Mouse (Mus musculus): ENCODE measurements around the gene Bag3. TPM values are rescaled to one million over a fixed set of nuclear protein-coding genes. Genes with fewer than 3 reads are reported as not detected.
A peak's percentile ranks its signal among the peaks of the same experiment; 100 is the strongest.

Bag3 gene
- polyA plus RNA-seq, 1 experiment from 2014 or later: 26.9 TPM

DNA sequence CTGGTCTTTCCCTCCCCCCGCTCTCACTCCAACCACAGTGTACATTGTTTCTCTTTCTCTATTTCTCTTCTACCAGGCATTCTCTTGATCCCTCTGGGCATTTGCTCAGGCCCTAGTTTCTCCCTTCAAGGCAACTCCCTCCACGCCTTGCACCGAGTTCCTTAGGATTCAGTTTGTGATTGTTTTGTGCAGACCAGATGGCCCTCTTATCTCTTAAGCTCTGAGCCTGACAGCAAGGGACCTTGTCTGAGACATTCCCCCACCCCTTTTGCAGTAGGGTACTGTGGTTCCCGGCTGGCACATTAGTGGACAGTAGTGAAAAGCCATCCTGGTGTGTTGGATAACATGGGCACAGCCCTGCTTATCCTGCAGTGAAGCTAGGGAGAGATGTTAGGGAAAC, 19.1 kb downstream of the Bag3 start:
- no peak for ATAC-seq (ENCODE audit: insufficient number of reproducible peaks, insufficient read depth, low FRiP score, low read depth)
- 25% methylated on average over 4 of the region's 4 CpGs for WGBS

DNA sequence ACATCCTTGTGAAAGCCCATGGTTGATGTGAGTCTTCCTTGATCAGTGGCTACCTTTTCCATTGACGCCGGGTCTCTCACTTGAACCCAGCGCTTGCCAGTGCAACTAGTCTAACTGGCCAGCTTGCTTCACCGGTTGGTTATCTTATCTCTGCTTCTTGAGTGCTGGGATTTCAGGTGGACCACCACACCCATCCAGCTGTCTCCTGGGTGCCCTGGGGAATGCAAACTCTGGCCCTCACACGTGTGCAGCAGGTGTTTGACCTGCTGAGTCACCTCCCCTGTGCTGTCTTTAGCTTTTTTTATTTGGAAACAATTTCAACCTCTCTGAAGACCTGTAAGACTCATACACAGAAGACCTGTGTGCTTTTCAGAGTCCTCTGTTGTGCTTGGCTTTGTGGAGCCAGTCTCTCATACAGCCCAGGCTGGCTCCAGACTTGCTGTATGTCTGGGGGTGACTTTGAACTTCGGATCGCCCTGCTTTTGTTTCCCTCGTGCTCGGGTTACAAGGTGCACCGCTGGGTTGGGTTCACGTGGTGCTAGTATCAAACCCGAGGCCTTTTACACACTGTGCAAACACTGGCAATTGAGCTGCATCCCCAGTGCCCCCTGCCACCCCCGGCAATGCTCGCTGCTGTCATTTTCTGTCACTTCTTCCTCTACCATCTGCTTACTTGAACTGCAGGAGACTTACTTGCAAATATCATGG, 19.9 kb downstream of the Bag3 start:
- Histone ChIP-seq H3K9ac (ENCODE audit: low read length) (no peak overlapping the region; the same call in 1 of the 2 replicates), H3K4me2 (ENCODE audit: low read length) (no peak overlapping the region), H3K9me3 (ENCODE audit: control insufficient read depth, low read length) (no peaks in the 10 kb centered on the region), H3K4me1 (ENCODE audit: control insufficient read depth in 2 of 2, insufficient read depth in 2 of 2, low read length in 2 of 2) (peaks cover 45 to 60% of the 10 kb centered on the region in 2 experiments), H3K27ac (replicated peaks in 1 of 2; ENCODE audit: control insufficient read depth in 1 of 2, insufficient read depth in 1 of 2, low read depth in 2 of 2, low read length in 2 of 2) (peak overlapping the region in 1 of 2 experiments; percentile 63; a peak in 2 of 4 replicates), H3K27me3 (ENCODE audit: control insufficient read depth, insufficient read depth, low read length) (no peaks in the 10 kb centered on the region), H3K36me3 (ENCODE audit: control insufficient read depth, insufficient read depth, low read length) (peaks cover 83% of the 10 kb centered on the region), H3K4me3 (ENCODE audit: control insufficient read depth in 1 of 2, insufficient read depth in 1 of 2, low read depth in 1 of 2, low read length in 2 of 2) (no peak overlapping the region)
- ATAC-seq (ENCODE audit: insufficient number of reproducible peaks, insufficient read depth, low FRiP score, low read depth): no peak
- WGBS: 64% methylated on average over 14 of the region's 14 CpGs

More for the DNA sequence above, 19.1 kb downstream of the Bag3 start:
- H3K27me3 ChIP-seq (ENCODE audit: control insufficient read depth, insufficient read depth, low read length): no peaks in the 10 kb centered on the region
- peaks cover 75% of the 10 kb centered on the region for H3K36me3 ChIP-seq (ENCODE audit: control insufficient read depth, insufficient read depth, low read length)
- no peak overlapping the region for H3K4me3 ChIP-seq (ENCODE audit: control insufficient read depth in 1 of 2, insufficient read depth in 1 of 2, low read depth in 1 of 2, low read length in 2 of 2)
- H3K27ac ChIP-seq (replicated peaks in 1 of 2; ENCODE audit: control insufficient read depth in 1 of 2, insufficient read depth in 1 of 2, low read depth in 2 of 2, low read length in 2 of 2): peak overlapping the region; percentile 4 to 63; a peak in 1 of 4 replicates
- H3K9me3 ChIP-seq (ENCODE audit: control insufficient read depth, low read length): no peaks in the 10 kb centered on the region
- H3K4me1 ChIP-seq (ENCODE audit: control insufficient read depth in 2 of 2, insufficient read depth in 2 of 2, low read length in 2 of 2): peaks cover 53 to 68% of the 10 kb centered on the region in 2 experiments
- peak overlapping the region; percentile 21; the same call in 1 of the 2 replicates for H3K9ac ChIP-seq (ENCODE audit: low read length)
- H3K4me2 ChIP-seq (ENCODE audit: low read length): no peak overlapping the region

DNA sequence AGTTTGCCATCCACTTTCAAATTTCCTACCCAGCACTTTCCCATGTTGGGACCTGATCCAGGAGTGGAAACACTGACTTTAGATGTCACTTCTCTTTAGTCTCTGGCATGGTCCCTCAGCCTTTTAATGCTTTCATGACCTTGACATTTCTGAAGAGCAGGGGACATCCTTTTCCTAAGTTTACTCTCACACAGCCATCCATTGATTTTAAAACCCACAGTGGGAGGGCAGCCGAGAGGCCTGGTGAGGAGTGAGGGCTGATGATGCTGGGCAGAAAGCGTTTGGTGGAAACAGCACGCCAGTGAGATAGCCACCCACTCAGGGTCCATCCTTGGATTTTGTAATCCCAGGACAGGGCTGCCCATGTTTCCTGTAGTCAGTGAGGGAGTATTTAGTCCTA, 20.5 kb downstream of the Bag3 start:
- H3K4me2 ChIP-seq (ENCODE audit: low read length): no peak overlapping the region
- H3K9me3 ChIP-seq (ENCODE audit: control insufficient read depth, low read length): no peaks in the 10 kb centered on the region
- no peak overlapping the region for H3K9ac ChIP-seq (ENCODE audit: low read length)
- WGBS: 81% methylated on average over 3 of the region's 3 CpGs
- peaks cover 43 to 60% of the 10 kb centered on the region in 2 experiments for H3K4me1 ChIP-seq (ENCODE audit: control insufficient read depth in 2 of 2, insufficient read depth in 2 of 2, low read length in 2 of 2)
- no peak overlapping the region for H3K4me3 ChIP-seq (ENCODE audit: control insufficient read depth in 1 of 2, insufficient read depth in 1 of 2, low read depth in 1 of 2, low read length in 2 of 2)
- no peak for ATAC-seq (ENCODE audit: insufficient number of reproducible peaks, insufficient read depth, low FRiP score, low read depth)
- H3K27me3 ChIP-seq (ENCODE audit: control insufficient read depth, insufficient read depth, low read length): no peaks in the 10 kb centered on the region
- peaks cover 86% of the 10 kb centered on the region for H3K36me3 ChIP-seq (ENCODE audit: control insufficient read depth, insufficient read depth, low read length)
- 0 out of 4 replicates have a peak overlapping the region, but pooled peaks of 1 of the 2 experiments have one; percentile 0 for H3K27ac ChIP-seq (replicated peaks in 1 of 2; ENCODE audit: control insufficient read depth in 1 of 2, insufficient read depth in 1 of 2, low read depth in 2 of 2, low read length in 2 of 2)

DNA sequence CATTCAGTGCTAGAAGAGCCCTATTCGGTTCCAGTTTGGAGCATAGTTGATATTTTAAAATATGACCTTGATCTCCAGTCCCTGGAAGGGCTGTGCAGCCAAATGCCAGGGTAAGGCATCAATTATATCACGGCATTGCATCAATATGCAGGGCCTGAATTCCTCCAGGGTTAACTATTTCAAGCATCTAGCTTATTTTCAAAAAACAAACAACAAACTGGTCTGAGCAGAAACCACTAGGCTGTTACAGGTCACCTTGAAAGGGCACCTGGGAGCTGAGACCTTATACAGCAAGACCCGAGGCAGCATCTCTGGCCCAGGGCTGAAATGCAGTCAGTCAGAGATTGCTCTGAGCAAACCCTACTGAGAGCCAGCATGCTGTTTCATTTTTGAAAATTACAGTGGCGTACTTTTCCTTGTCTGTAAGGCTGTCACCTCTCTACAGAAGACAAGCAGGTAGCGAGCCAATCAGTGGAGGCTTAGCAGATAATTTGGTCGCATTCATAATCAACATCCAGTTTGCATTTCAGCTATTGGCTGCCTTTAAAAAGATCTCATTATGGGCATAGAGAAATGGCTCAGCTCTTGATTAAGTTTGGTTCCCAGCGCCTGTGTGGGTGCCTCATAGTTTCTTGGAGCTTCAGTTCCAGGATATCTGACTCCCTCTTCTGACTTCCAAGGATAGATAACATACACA, 21.3 kb downstream of the Bag3 start:
- Histone ChIP-seq H3K36me3 (ENCODE audit: control insufficient read depth, insufficient read depth, low read length) (peaks cover 86% of the 10 kb centered on the region), H3K27me3 (ENCODE audit: control insufficient read depth, insufficient read depth, low read length) (no peaks in the 10 kb centered on the region), H3K4me3 (ENCODE audit: control insufficient read depth in 1 of 2, insufficient read depth in 1 of 2, low read depth in 1 of 2, low read length in 2 of 2) (no peak overlapping the region), H3K9me3 (ENCODE audit: control insufficient read depth, low read length) (no peaks in the 10 kb centered on the region), H3K27ac (replicated peaks in 1 of 2; ENCODE audit: control insufficient read depth in 1 of 2, insufficient read depth in 1 of 2, low read depth in 2 of 2, low read length in 2 of 2) (0 out of 4 replicates have a peak overlapping the region, but pooled peaks of 1 of the 2 experiments have one; percentile 0), H3K4me1 (ENCODE audit: control insufficient read depth in 2 of 2, insufficient read depth in 2 of 2, low read length in 2 of 2) (peaks cover 43 to 60% of the 10 kb centered on the region in 2 experiments), H3K9ac (ENCODE audit: low read length) (no peak overlapping the region), H3K4me2 (ENCODE audit: low read length) (no peak overlapping the region)
- 84% methylated on average over 7 of the region's 7 CpGs for WGBS
- ATAC-seq (ENCODE audit: insufficient number of reproducible peaks, insufficient read depth, low FRiP score, low read depth): no peak

DNA sequence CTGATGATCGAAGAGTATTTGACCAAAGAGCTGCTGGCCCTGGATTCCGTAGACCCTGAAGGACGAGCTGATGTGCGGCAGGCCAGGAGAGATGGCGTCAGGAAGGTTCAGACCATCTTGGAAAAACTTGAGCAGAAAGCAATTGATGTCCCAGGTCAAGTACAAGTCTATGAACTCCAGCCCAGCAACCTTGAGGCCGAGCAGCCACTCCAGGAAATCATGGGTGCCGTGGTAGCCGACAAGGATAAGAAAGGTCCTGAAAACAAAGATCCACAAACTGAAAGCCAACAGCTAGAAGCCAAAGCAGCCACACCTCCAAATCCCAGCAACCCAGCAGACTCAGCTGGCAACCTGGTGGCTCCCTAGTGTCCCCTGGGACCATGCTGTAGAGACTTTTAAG, 22.6 kb downstream of the Bag3 start:
- peaks cover 75% of the 10 kb centered on the region for H3K36me3 ChIP-seq (ENCODE audit: control insufficient read depth, insufficient read depth, low read length)
- no peak overlapping the region for H3K27ac ChIP-seq (replicated peaks in 1 of 2; ENCODE audit: control insufficient read depth in 1 of 2, insufficient read depth in 1 of 2, low read depth in 2 of 2, low read length in 2 of 2)
- H3K9me3 ChIP-seq (ENCODE audit: control insufficient read depth, low read length): no peaks in the 10 kb centered on the region
- WGBS: 93% methylated on average over 8 of the region's 8 CpGs
- H3K4me2 ChIP-seq (ENCODE audit: low read length): no peak overlapping the region
- H3K4me3 ChIP-seq (ENCODE audit: control insufficient read depth in 1 of 2, insufficient read depth in 1 of 2, low read depth in 1 of 2, low read length in 2 of 2): no peak overlapping the region
- no peaks in the 10 kb centered on the region for H3K27me3 ChIP-seq (ENCODE audit: control insufficient read depth, insufficient read depth, low read length)
- ATAC-seq (ENCODE audit: insufficient number of reproducible peaks, insufficient read depth, low FRiP score, low read depth): no peak
- H3K4me1 ChIP-seq (ENCODE audit: control insufficient read depth in 2 of 2, insufficient read depth in 2 of 2, low read length in 2 of 2): peaks cover 37 to 57% of the 10 kb centered on the region in 2 experiments
- no peak overlapping the region for H3K9ac ChIP-seq (ENCODE audit: low read length)

DNA sequence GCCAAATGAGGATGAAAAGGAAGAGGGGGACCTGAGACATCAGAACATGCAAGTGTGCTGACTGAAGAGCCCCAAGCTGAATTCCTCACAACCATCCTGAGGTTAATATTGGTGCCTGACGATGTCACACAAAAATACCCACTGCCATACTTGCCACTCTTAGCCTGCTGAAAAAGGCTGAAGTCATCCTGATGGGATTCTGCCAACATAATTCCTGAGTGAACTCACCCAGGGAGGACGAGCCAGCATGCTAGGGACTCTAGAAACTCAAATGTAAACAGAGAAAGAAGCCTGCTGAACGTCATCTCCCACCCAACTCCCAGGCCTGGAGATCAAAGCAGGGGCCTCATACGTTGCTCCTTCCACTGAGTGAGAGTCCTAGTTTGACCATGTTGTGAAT, 25.7 kb downstream of the Bag3 start:
- Histone ChIP-seq H3K4me2 (ENCODE audit: low read length) (no peak overlapping the region), H3K36me3 (ENCODE audit: control insufficient read depth, insufficient read depth, low read length) (peaks cover 44% of the 10 kb centered on the region), H3K4me1 (ENCODE audit: control insufficient read depth in 2 of 2, insufficient read depth in 2 of 2, low read length in 2 of 2) (peaks cover 15 to 36% of the 10 kb centered on the region in 2 experiments), H3K27me3 (ENCODE audit: control insufficient read depth, insufficient read depth, low read length) (no peaks in the 10 kb centered on the region), H3K27ac (replicated peaks in 1 of 2; ENCODE audit: control insufficient read depth in 1 of 2, insufficient read depth in 1 of 2, low read depth in 2 of 2, low read length in 2 of 2) (peak overlapping the region; percentile 70 to 76), H3K9me3 (ENCODE audit: control insufficient read depth, low read length) (no peaks in the 10 kb centered on the region), H3K4me3 (ENCODE audit: control insufficient read depth in 1 of 2, insufficient read depth in 1 of 2, low read depth in 1 of 2, low read length in 2 of 2) (no peak overlapping the region), H3K9ac (ENCODE audit: low read length) (no peak overlapping the region)
- ATAC-seq (ENCODE audit: insufficient number of reproducible peaks, insufficient read depth, low FRiP score, low read depth): peak; percentile 49; the same call in 1 of the 2 replicates
- WGBS: 10% methylated on average over 4 of the region's 4 CpGs

DNA sequence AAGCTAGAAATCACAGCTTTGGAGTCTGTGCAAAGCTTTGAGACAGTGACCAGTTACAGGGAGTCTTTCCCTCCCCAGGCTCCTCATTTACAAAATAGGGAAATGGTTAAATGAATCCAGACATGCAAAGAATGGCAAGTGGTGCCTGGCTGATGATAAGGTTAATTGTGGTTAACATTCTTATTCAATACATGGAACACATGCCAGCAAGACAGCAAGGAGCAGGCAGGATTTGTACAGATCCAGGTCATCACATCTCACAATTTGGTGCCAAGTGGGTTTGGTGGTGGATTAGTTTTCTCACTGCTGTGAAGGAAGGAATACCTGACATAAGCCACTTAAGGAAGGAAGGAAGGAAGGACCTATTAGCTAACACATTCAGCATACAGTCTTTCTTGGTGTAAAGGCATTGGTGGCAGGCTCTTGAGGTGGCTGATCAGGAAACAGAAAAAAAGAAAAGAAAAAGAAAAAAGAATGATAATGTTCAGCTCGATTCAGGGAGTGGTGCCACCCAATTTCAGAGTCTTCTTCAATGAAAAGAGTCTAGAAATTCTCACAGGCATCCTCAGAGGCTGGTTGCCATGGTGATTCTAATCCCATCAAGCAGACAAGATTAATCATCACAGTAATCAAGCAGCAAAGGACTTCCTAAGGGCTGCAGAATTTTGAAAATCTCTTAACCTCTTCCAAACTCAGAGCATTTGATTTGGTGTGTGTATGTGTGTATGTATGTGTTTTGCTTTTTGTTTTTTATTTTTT, 27.1 kb downstream of the Bag3 start:
- Histone ChIP-seq H3K4me2 (ENCODE audit: low read length) (no peak overlapping the region), H3K9me3 (ENCODE audit: control insufficient read depth, low read length) (no peaks in the 10 kb centered on the region), H3K36me3 (ENCODE audit: control insufficient read depth, insufficient read depth, low read length) (peaks cover 31% of the 10 kb centered on the region), H3K9ac (ENCODE audit: low read length) (no peak overlapping the region), H3K27me3 (ENCODE audit: control insufficient read depth, insufficient read depth, low read length) (no peaks in the 10 kb centered on the region), H3K4me3 (ENCODE audit: control insufficient read depth in 1 of 2, insufficient read depth in 1 of 2, low read depth in 1 of 2, low read length in 2 of 2) (no peak overlapping the region), H3K27ac (replicated peaks in 1 of 2; ENCODE audit: control insufficient read depth in 1 of 2, insufficient read depth in 1 of 2, low read depth in 2 of 2, low read length in 2 of 2) (no peak overlapping the region), H3K4me1 (ENCODE audit: control insufficient read depth in 2 of 2, insufficient read depth in 2 of 2, low read length in 2 of 2) (peaks cover 15 to 34% of the 10 kb centered on the region in 2 experiments)
- 30% methylated on average over 1 of the region's 1 CpGs for WGBS
- ATAC-seq (ENCODE audit: insufficient number of reproducible peaks, insufficient read depth, low FRiP score, low read depth): no peak

Measured in heart, embryonic 14.5 days (tissue).